Mouse (Mus musculus) urinary bladder, adult 2 months (tissue): Measurements from ENCODE around the gene Ppil3. TPM values are rescaled to one million over a fixed set of nuclear protein-coding genes. Genes with fewer than 3 reads are reported as not detected.

ENCODE experiments used
- DNase-seq: peaks from one replicate; pipeline ENCODE4 v3.0.0; 2022; ENCODE audit warnings: low spot score
- polyA plus RNA-seq: library from polyadenylated mRNA; depleted of rRNA; stranded (reverse); fragments of >200 nt; gene quantifications from 2 replicates; pipeline ENCODE4 v1.2.3, GENCODE M21; 2012; rRNA removed

Gene Ppil3
- polyA plus RNA-seq, 1 experiment, result 33.3 TPM

- DNase-seq, result no peak
These were observed 35.6 kb downstream of the Ppil3 start for GRCm38 (mm10) chr1:58409553-58410197.

- no peak for DNase-seq
These were observed 37.1 kb downstream of the Ppil3 start for GRCm38 (mm10) chr1:58408141-58408540.

GRCm38 (mm10) chr1:58407321-58407720, 38.0 kb downstream of the Ppil3 start:
- no peak for DNase-seq

- no peak for DNase-seq
These were observed 41.5 kb downstream of the Ppil3 start for GRCm38 (mm10) chr1:58403745-58404144.

- DNase-seq, result no peak
These were observed 43.9 kb downstream of the Ppil3 start for GRCm38 (mm10) chr1:58401396-58401795.

- DNase-seq, result no peak
These were observed 47.6 kb downstream of the Ppil3 start for GRCm38 (mm10) chr1:58397731-58398130.

GRCm38 (mm10) chr1:58396179-58396578, 49.1 kb downstream of the Ppil3 start:
- DNase-seq, result no peak

GRCm38 (mm10) chr1:58395341-58395740, 49.9 kb downstream of the Ppil3 start:
- DNase-seq, result no peak

GRCm38 (mm10) chr1:58393284-58394195, 51.7 kb downstream of the Ppil3 start:
- peak; percentile 56 for DNase-seq

- peak; percentile 96 for DNase-seq
These were observed 52.5 kb downstream of the Ppil3 start, which contains the start of gene Bzw1 for GRCm38 (mm10) chr1:58392652-58393283. TSS of gene Bzw1 (plus strand) at chr1:58392898.

GRCm38 (mm10) chr1:58392268-58392651, 53.0 kb downstream of the Ppil3 start:
- DNase-seq, result no peak

- DNase-seq, result no peak
These were observed 53.6 kb downstream of the Ppil3 start for GRCm38 (mm10) chr1:58391421-58392267.

GRCm38 (mm10) chr1:58382586-58383281, 62.6 kb downstream of the Ppil3 start:
- no peak for DNase-seq

Other genes starting within 250 kb of the Ppil3 start
- gene Aox4, start 235.1 kb downstream of the Ppil3 start, polyA plus RNA-seq, result 0.07 and 0.13 TPM in 2 replicates
- gene Aox2, start 167.2 kb downstream of the Ppil3 start, polyA plus RNA-seq, result 0.06 and 0.07 TPM in 2 replicates
- 63.2 and 69.3 TPM in 2 replicates for gene Bzw1, start 52.6 kb downstream of the Ppil3 start, polyA plus RNA-seq
- 320 and 406 TPM in 2 replicates for gene Clk1, start 21.4 kb downstream of the Ppil3 start, polyA plus RNA-seq
- 22.2 and 22.5 TPM in 2 replicates for gene Nif3l1, start 335 bp downstream of the Ppil3 start, polyA plus RNA-seq
- gene Orc2, start 59.6 kb upstream of the Ppil3 start, polyA plus RNA-seq, result 15.0 and 15.9 TPM in 2 replicates
- 5.3 and 5.7 TPM in 2 replicates for gene Fam126b, start 140.8 kb upstream of the Ppil3 start, polyA plus RNA-seq
- gene Ndufb3, start 140.9 kb upstream of the Ppil3 start, polyA plus RNA-seq, result 176 and 214 TPM in 2 replicates